Mouse (Mus musculus): ENCODE data around the gene Cdkn2d.

- TF ChIP-seq POLR2A (IDR thresholded peaks at IDR 0.05; ENCODE audit: borderline replicate concordance, extremely low read depth, low read depth, low read length) (peak; percentile 88), CTCF (IDR thresholded peaks at IDR 0.05; ENCODE audit: insufficient read depth, low read length) (no peak)
Measured at GRCm38 (mm10) chr9:21287571-21288402, 3.4 kb downstream of the Cdkn2d start, which contains the start of gene Kri1.

Data from lung, adult 2 months (tissue).